15 mouse cellular contexts compared by ENCODE assay signal in genomic region chr1:92916725-92917124, GRCm38 (mm10). TPM values are rescaled to one million over a fixed set of nuclear protein-coding genes. Genes with fewer than 3 reads are reported as not detected.
"Had no signal": no experiment of that assay in that cellular context is flagged by ENCODE, and none has a peak within 500 bp of the region (broad histone marks: within the 10 kb centered on the region; RNA-seq: fewer than 3 reads in every experiment).

No protein-coding gene starts in this region.

- DNase-seq: cerebellum, adult 9-10 months; cerebellum, adult 9-11 months; cerebellum, postnatal 10 days; cerebellum, postnatal 14 days; cerebellum, postnatal 25 days; cerebellum, postnatal 36 days; embryo, embryonic 11 days; forebrain, postnatal 0 days; gastrocnemius, adult 2 months; gastrocnemius, postnatal 14 days; gastrocnemius, postnatal 25 days; gastrocnemius, postnatal 36 days; heart, adult 18-20 months; heart, adult 2 months had no signal

RNA-seq across cellular contexts. Expression of gene Ankmy1, which starts 14.0 kb away (rescaled TPM):
- total RNA-seq: common myeloid progenitor, adult 5-6 weeks; gastrocnemius, postnatal 25 days; heart, adult 18-20 months had no signal
